Mouse (Mus musculus): ENCODE measurements around the gene Gal.
A peak's percentile ranks its signal among the peaks of the same experiment; 100 is the strongest.

The Gal gene

GRCm38 (mm10) chr19:3419251-3419650 is 4.9 kb upstream of the Gal start:
- no peak for DNase-seq (ENCODE audit: low spot score)

DNA sequence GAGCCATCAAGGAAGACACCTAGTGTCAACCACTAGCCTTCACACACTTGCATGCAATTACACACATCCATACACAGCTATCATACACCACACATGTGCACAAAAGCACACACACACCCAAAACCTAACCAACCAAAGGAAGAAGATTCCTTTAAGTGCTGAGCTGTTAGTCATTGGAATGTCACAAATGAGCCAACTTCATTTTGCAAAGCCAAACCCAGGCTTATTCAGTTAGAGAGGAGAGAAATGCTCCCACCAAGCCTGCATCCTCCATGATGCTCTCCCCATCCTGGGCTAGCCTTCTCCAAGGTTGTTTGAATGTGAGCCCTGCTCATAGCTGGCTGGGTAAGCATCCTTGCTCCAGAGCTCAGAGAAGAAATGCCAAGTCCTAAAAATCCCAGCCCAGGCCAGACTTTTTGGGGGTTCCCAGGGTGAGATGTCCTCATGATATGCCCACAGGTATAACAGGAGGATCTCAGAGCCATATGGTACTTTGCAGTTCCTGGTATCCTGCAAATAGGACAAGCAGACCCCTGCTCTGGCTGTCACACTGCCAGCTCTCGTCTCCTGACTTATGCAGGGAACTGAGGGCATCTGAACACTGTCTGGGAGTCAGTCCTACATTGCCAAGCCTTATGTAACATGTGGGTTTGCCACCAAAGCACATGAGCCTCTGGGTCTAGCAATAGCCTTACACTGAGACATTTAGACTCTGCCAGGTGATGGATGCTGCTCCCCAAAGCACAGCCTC is 8.6 kb downstream of the Gal start:
- DNase-seq (ENCODE audit: low spot score): no peak

GRCm38 (mm10) chr19:3404030-3404429 is 10.3 kb downstream of the Gal start:
- no peak for DNase-seq (ENCODE audit: low spot score)

- no peak for DNase-seq (ENCODE audit: low spot score)
These were observed 12.0 kb downstream of the Gal start for GRCm38 (mm10) chr19:3402390-3402789.

DNA sequence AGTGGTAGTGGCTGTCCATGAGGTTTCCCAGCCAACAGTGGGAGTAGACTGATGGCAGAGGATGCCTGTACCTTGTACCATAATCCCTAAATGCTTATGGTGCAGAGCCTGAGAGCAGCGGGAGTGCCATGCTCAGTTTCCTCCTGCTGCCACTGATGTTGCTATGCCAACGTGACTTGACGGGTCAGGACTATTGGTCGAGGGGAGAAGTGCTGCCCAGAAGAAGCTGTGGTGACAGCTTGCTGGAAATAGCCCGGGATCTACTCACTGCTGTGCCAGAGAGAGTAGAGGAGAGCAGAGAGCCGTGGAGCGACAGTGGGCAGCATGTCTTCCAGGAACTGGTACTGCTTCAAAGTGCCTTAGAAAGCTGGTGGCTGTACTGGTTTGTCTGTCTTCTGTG is 12.4 kb downstream of the Gal start:
- DNase-seq (ENCODE audit: low spot score): no peak

DNA sequence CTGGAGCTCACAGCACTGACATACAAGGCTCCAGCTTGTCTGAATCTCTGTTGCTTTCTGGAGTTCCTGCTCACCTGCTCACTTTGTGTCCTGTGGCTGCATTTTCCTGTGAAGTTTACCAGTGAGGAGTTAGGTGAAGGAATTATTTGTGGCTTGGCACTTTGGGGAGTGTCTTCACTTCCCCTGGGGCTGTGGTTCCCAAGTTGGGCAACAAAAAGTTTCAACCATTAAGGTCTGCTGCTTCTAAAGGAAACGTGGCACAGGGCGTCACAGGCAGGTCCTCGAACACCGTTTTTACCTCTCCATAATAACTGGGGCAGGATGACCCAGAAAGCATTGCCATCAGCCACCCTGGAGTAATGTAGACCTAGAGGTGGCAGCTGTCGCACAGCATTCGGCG is 12.8 kb downstream of the Gal start:
- DNase-seq (ENCODE audit: low spot score): no peak

DNA sequence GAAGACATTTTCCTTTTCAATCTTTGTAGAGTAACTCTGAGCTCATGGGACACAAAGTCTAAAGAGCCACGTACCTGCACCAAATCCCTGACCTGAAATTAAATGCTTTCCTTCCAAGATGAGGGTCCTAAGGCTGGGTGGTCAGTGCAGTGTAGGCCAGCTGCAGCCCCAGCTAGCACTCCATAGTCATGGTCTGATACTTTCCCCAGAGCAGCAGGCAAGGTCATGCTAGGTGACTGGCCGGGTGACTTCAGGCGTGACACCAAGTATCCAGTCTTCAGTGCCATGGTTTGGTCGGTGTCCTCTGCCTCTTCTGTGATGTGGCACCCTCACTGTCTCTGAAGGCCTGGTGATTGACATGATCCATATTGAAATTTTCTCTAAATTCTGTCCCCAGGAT is 14.3 kb downstream of the Gal start:
- DNase-seq (ENCODE audit: low spot score): no peak

DNA sequence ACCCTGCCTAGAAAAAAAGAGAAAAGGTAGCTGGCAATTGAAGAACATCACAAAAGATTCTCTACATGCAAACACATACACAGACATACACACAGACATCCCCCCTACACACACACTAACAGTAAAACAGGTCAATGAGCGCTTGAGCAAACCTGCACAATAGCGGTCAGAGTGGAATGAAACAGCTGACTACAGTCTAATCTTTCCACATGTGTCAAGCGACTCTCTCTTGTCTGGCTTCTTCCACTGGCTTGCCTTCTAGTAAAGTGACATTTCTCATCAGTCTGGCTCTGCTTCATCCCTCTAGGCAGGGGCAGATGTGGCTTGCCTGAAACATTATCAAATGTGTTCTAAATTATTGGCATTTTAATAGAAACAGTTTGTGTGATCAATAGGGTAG is 20.1 kb downstream of the Gal start:
- DNase-seq (ENCODE audit: low spot score): no peak

DNA sequence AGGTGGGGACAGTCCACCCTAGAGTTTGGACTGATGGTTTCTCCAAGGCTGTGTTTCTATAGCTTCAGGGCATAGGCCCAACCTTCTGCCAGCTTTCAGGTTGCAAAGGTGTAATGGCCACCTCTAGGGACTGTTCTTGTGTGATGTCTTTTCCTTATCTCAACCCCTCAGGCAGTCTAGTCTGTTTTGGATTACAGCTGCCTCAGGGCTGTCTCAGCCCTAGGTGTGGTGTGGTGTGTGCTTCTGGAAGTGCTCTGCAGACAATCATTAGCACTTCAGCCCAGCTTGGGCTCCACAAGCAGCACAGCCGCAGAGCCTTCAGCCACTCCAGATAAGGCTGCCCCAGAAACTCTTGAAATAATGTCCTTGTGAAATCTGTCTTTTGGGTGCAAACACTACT is 22.0 kb downstream of the Gal start:
- no peak for DNase-seq (ENCODE audit: low spot score)

GRCm38 (mm10) chr19:3389089-3389488 is 25.3 kb downstream of the Gal start:
- DNase-seq (ENCODE audit: low spot score): peak; percentile 88

DNA sequence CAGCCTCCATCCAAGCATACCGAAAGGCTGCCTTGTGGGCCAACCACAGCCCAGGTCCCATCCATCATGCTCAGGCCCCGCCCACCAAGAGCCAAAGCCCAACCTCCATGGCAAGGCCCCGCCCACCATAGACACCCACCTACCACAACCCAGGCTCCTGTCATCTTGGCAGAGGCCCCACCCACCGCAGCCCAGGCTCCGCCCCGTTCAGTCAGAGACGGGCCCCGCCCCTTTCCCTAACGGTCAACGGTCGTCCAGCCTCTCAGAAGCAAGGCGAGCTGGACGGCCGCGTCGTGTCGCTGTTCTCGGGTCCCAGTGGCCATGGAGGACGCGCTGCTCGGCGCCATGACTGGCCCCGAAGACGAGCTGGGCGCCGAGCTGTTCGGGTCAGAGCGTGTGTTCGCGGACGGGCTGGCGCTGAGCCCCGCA is 25.7 kb downstream of the Gal start, which contains the start of gene Tesmin:
Gene Tesmin (plus strand): TSS at position 229 of the 429 bp plus-strand sequence.
- peak; percentile 99 for DNase-seq (ENCODE audit: low spot score)

- peak; percentile 48 for DNase-seq (ENCODE audit: low spot score)
These were observed 26.3 kb downstream of the Gal start for GRCm38 (mm10) chr19:3388061-3388460.

- DNase-seq (ENCODE audit: low spot score): no peak
These were observed 35.7 kb downstream of the Gal start for GRCm38 (mm10) chr19:3378614-3379013.

DNA sequence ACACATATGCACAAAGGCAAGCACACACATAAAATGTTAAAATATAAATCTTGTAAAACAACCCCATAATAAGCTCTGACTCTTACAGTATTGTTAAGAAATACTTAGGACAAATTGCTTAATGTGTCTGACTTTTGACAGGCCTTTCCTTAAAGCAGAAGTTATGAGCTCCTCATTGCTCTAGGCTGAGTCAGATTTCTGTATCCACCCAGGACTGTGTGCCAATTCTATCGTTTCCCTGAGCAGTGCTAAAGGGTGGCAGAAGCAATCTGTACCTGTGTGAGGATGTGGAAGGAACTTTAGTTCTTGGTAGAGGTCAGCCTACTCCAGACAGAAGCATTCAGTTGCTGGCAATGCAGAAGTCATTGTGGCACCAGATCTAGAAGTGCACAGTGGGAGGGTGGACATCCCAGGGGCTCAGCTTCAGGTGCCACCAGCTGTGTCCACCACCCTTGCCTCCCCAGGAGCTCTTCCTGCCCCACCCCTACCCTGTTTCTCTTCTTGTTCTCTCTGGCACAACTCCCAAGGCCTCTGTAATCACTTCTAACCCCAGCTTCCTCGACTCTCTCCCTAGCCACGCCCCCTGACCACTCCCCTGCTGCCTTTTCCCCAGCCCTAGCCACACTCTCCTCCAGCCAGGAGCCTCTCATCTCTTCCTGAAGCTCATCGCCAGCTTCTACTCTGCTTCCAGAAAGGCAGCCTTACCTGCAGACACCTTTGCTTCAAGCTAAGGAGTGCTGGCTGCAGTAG is 37.2 kb downstream of the Gal start:
- DNase-seq (ENCODE audit: low spot score): no peak

GRCm38 (mm10) chr19:3375945-3376495 is 38.3 kb downstream of the Gal start:
- DNase-seq (ENCODE audit: low spot score): no peak

- no peak for DNase-seq (ENCODE audit: low spot score)
These were observed 40.3 kb downstream of the Gal start for GRCm38 (mm10) chr19:3374028-3374427.

DNA sequence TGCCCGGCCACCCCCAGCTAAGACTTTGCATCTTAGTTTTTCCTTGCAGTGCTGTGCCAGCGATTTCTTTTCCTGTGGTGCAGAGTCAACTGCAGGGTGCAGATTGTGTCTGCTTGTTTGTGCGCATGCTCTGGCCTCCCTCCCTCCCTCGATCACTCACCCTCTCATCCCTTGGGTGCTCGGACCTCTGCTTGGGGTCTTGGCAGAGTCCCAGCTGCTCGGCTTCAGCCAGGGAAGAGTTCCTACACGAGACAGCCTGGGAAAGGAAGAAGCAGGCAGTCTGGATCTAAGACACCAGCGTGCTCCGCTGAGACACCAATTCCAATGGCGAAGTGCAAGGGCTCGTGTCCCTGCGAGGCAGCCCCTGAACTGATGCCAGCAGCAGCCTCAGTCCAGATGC is 41.0 kb downstream of the Gal start:
- no peak for DNase-seq (ENCODE audit: low spot score)

GRCm38 (mm10) chr19:3368276-3368675 is 46.1 kb downstream of the Gal start:
- DNase-seq (ENCODE audit: low spot score): no peak

DNA sequence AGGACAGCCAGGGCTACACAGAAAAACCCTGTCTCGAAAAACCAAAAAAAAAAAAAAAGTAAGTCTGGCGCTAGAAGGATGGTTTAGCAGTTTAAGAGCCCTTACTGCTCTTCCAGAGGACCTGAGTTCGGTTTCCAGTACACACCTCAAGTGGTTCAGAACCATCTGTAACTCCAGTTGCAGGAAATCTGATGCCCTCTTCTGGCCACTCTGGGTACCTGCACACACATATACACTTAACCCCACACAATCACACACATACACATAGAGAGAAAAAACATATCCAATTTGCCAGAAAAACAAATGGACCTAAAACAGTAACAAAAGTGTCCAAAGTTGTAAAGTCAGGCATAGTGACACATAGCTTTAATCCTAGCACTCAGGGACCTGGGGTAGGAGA is 49.3 kb downstream of the Gal start:
- DNase-seq (ENCODE audit: low spot score): no peak

- DNase-seq (ENCODE audit: low spot score): no peak
These were observed 50.8 kb downstream of the Gal start for GRCm38 (mm10) chr19:3363510-3363909.

Measured in testis, postnatal 14 days (tissue).